Comparison of ENCODE assay signal across 9 mouse cellular contexts in the genomic region with DNA sequence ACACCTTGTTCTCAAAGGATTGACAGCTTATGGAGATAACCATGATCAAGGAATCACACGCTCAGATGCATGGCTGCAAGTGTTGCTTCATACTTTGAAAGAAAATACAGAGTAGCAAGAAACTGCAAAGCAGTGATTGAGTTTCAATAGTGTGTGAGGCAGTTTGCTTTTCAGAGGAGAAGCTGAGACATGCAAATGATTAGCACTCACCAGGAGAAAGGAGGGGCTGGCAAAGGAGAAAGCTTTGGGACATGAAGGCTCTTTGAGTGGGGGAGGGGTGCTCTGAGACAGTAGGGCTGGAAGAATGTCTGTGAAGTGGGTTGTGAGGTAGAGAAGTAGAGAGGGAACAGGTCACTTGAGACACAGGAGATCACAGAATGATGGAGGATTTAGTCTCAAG.
DNase-seq lines count a peak whose midpoint lies in the region; ATAC-seq and TF ChIP-seq lines count a peak whose summit lies in the region.
"Had no signal": no experiment of that assay in that cellular context is flagged by ENCODE, and none has a peak within 500 bp of the region (broad histone marks: within the 10 kb centered on the region; RNA-seq: fewer than 3 reads in every experiment).

No protein-coding gene starts in this region.

- H3K36me3 ChIP-seq in kidney, postnatal 0 days (ENCODE audit: insufficient read depth, low read length) = no peaks in the 10 kb centered on the region
- no peaks in the 10 kb centered on the region for H3K36me3 ChIP-seq in kidney, embryonic 16.5 days (ENCODE audit: insufficient read depth, low read length)

- TF ChIP-seq CTCF in kidney, postnatal 0 days (IDR thresholded peaks at IDR 0.05; ENCODE audit: low read depth) = no peak

- ATAC-seq in kidney, postnatal 0 days (replicated peaks; ENCODE audit: low FRiP score, low read depth) = no peak; the same call in 1 of the 2 replicates
- ATAC-seq in kidney, embryonic 16.5 days (ENCODE audit: low FRiP score, low TSS enrichment) = no peak

- H3K9me3 ChIP-seq in kidney, postnatal 0 days (replicated peaks; ENCODE audit: low read length) = no peaks in the 10 kb centered on the region
- no peaks in the 10 kb centered on the region for H3K9me3 ChIP-seq in kidney, embryonic 16.5 days (ENCODE audit: low read length)

- DNase-seq in kidney, postnatal 0 days (ENCODE audit: low spot score) = peak; percentile 25
- DNase-seq in embryo, embryonic 10 days (ENCODE audit: low spot score) = peak; percentile 52
- DNase-seq in forelimb bud, embryonic 11.5 days (ENCODE audit: low read depth, low spot score) = peak; percentile 58
- DNase-seq in lung, postnatal 36 days = peak; percentile 25
- DNase-seq in left cerebral cortex, postnatal 36 days (ENCODE audit: low spot score in 2 of 2) = no peak
- DNase-seq in cerebellum, adult 18-20 months = no peak
- no peak for DNase-seq in cerebellum, postnatal 25 days
- DNase-seq: cerebellum, adult 9-11 months had no signal

- H3K27ac ChIP-seq in kidney, postnatal 0 days = no peak overlapping the region
- H3K27ac ChIP-seq in kidney, embryonic 16.5 days (ENCODE audit: low read length) = no peak overlapping the region

- H3K4me2 ChIP-seq in kidney, postnatal 0 days (ENCODE audit: low read length) = 0 out of 2 replicates have a peak overlapping the region, but pooled peaks have one; percentile 3
- H3K4me2 ChIP-seq in kidney, embryonic 16.5 days (replicated peaks; ENCODE audit: low read depth, low read length) = no peak overlapping the region

- WGBS in kidney, postnatal 0 days = 34% methylated on average over 1 of the region's 1 CpGs
- 61% methylated on average over 1 of the region's 1 CpGs for WGBS in kidney, embryonic 16.5 days

- H3K9ac ChIP-seq in kidney, postnatal 0 days (ENCODE audit: low read depth, low read length) = no peak overlapping the region
- H3K9ac ChIP-seq in kidney, embryonic 16.5 days (replicated peaks; ENCODE audit: low read length) = no peak overlapping the region

- no peaks in the 10 kb centered on the region for H3K27me3 ChIP-seq in kidney, postnatal 0 days (ENCODE audit: insufficient read depth, low read length)
- no peaks in the 10 kb centered on the region for H3K27me3 ChIP-seq in kidney, embryonic 16.5 days (ENCODE audit: insufficient read depth, low read length)

- no peak overlapping the region for H3K4me3 ChIP-seq in kidney, postnatal 0 days (replicated peaks; ENCODE audit: low read depth, low read length)
- no peak overlapping the region for H3K4me3 ChIP-seq in kidney, embryonic 16.5 days (ENCODE audit: low read length)

- peaks cover 19% of the 10 kb centered on the region; the same call in 1 of the 2 replicates for H3K4me1 ChIP-seq in kidney, postnatal 0 days (replicated peaks; ENCODE audit: insufficient read depth, low read length)
- H3K4me1 ChIP-seq in kidney, embryonic 16.5 days (ENCODE audit: insufficient read depth, low read length) = peaks cover 22% of the 10 kb centered on the region

- intact Hi-C loops in left cerebral cortex, postnatal 36 days (cut with DNase I) = no loop called here

Comparison
In these comparisons a context has a peak if more than half of its experiments do, and no peak if none do; other contexts are left out.
1. DNase-seq: peak in kidney, postnatal 0 days (single experiment), embryo, embryonic 10 days (single experiment), forelimb bud, embryonic 11.5 days (single experiment) and lung, postnatal 36 days (single experiment); none in left cerebral cortex, postnatal 36 days (0 of 2), cerebellum, adult 18-20 months (0 of 2) and cerebellum, postnatal 25 days (0 of 2).